Mouse (Mus musculus): ENCODE data around the gene Flywch1.

DNA sequence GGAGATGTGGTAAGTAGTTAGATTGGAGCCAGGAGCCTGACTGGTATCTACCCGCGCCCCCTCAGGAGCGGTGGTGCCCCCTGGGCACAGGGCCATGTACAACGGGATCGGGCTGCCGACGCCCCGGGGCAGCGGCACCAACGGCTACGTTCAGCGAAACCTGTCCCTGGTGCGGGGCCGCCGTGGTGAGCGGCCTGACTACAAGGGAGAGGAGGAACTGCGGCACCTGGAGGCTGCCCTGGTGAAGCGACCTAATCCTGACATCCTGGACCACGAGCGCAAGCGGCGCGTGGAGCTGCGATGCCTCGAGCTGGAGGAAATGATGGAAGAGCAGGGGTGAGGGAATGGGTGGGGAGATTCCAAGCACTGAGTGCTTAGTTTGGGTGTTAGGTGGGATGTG lies 35.5 kb upstream of the Flywch1 start:
- TF ChIP-seq POLR2A (IDR thresholded peaks at IDR 0.05; ENCODE audit: insufficient read length, low read depth): peak; percentile 8
- no peak for TF ChIP-seq MYOG (IDR thresholded peaks at IDR 0.05; ENCODE audit: control insufficient read depth in 1 of 3, insufficient read depth in 1 of 3, insufficient read length in 2 of 3, low read depth in 2 of 3)
- no peak for TF ChIP-seq MAX (IDR thresholded peaks at IDR 0.05; ENCODE audit: low read depth)
- TF ChIP-seq CEBPB (IDR thresholded peaks at IDR 0.05; ENCODE audit: insufficient read depth, poor library complexity, severe bottlenecking): no peak
- TF ChIP-seq USF1 (IDR thresholded peaks at IDR 0.05; ENCODE audit: low read depth): no peak
- TF ChIP-seq E2F4 (IDR thresholded peaks at IDR 0.05; ENCODE audit: insufficient read depth): no peak
- TF ChIP-seq MYOD1 (IDR thresholded peaks at IDR 0.05; ENCODE audit: control insufficient read depth in 1 of 3, insufficient read length in 2 of 3, low read depth in 2 of 3): no peak
- TF ChIP-seq REST (IDR thresholded peaks at IDR 0.05; ENCODE audit: insufficient read depth, insufficient read length): no peak
- no peak for TF ChIP-seq POLR2AphosphoS2 (IDR thresholded peaks at IDR 0.05; ENCODE audit: insufficient read length, low read depth)
- TF ChIP-seq TCF3 (IDR thresholded peaks at IDR 0.05; ENCODE audit: insufficient read length, low read depth): no peak
- TF ChIP-seq TCF12 (IDR thresholded peaks at IDR 0.05; ENCODE audit: insufficient read depth, poor library complexity, severe bottlenecking): no peak
